Mouse (Mus musculus) thymus, postnatal 4 days (tissue): Measurements from ENCODE around the gene Hnrnpdl.

Source experiments
- DNase-seq: peaks from one replicate; pipeline ENCODE4 v3.0.0; 2021

Hnrnpdl gene

DNA sequence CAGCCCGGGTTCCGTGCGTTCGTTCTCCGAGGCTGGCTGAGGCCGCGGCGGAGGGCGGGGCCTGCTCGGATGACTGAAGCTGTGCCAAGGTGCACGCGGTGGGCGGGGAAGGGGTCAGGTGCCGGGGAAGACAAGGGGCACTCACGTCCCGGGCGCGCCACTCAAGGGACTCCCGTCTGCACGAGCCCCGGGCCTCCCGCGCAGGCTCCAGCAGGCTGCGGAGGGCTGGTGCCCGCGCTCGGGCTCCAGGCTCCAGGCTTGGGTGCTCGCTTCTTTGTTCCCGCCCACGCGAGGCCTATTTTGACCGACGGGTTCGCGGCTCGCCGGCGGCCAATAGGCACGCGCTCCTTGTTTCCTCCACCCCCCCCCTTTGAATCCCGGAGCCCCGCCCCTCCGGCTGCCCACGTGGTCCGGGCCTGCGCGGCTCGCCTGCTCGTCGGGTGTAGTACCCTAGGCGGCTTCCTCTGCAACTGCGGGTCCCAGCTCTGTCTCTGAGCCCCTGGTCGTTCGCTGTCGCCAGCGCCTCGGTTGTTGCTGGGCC lies at the start of gene Hnrnpdl, which contains the start of gene Enoph1:
Gene Hnrnpdl, minus strand, starts transcription at position 63 of the 541 bp plus-strand sequence.
Gene Enoph1, plus strand, starts transcription at position 384 of the 541 bp plus-strand sequence.
- DNase-seq = peak; percentile 97

DNA sequence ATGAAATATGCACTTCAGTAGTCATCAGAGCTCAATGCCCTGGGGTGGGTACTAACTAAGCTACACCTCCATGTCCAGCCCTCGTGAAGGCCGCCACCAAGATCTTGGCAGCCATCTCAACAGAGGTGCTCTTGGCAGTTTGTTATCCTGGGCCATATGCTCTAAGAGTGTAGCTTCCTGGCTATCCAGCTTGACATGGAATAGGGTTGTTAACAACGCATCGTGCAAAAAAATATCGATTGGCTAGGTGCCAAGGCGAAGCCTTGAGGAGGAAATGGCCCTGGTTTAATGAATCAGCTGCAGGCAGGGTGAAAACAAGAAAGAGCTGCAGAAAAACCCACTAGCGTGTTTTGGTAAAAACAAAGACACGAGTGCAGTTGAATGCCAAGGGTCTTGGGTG lies 45.6 kb upstream of the Hnrnpdl start:
- no peak for DNase-seq

DNA sequence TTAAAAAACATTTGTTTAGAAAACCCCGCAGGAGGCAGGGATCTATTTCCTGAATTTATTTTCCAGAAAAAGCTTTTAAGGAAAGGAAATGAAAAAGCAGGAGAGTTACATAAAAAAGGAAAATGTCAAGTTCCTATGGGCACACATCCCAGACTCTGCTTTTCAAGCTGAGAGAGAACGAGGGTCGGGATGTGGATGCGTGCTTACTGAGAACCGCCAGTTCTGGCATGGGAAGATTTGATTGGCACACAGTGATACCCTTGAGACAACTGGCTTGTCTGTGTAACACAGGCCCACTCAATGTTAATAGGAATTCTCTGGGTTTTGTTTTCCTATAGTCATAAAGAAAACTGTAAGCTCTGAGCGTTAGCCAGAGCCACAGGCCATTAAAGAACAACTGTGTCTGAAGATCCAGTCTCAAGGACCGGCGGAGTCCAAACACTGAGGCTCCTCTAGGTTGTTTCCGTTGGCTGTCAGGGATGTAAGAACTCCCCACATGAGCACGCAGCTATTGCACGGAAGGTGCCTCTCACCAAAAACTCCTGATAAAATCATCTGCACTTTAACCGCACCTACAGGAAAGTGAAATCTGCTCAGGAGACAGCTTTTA lies 44.6 kb upstream of the Hnrnpdl start:
- no peak for DNase-seq

DNA sequence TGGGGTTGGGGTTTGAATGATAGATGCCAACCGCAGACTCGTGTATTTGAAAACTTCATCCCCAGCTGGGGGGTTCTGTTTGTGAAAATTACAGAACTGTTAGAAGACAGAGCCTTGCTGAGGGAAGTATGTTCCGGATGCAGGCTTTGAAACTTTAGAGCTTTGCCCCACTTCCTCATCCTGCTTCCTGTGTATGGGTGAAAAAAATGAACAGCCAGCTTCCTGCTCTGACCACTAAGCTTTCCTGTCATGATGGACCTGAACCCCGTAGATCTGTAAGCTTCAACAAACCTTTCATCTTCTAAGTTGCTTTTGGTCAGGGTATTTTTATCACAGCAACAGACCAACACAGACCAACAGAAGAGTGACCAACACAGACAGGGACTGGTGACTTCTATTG lies 42.5 kb upstream of the Hnrnpdl start:
- no peak for DNase-seq

DNA sequence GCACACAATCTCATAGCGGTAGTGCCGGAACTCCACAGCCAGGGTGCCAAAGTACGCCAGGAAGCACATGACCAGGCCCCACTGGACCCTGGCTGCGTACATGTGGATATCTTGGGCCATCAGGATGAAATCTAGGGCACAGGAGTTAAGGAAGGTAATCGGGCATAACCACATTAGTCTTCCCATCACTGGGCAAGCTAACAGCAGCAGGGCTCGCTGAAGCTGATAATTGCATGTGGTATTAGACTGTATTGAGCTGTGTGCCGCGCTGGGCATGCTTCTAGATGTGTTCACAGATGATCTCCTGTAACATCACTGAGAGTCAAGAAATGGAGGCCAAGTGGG lies 40.4 kb upstream of the Hnrnpdl start:
- DNase-seq = no peak

DNA sequence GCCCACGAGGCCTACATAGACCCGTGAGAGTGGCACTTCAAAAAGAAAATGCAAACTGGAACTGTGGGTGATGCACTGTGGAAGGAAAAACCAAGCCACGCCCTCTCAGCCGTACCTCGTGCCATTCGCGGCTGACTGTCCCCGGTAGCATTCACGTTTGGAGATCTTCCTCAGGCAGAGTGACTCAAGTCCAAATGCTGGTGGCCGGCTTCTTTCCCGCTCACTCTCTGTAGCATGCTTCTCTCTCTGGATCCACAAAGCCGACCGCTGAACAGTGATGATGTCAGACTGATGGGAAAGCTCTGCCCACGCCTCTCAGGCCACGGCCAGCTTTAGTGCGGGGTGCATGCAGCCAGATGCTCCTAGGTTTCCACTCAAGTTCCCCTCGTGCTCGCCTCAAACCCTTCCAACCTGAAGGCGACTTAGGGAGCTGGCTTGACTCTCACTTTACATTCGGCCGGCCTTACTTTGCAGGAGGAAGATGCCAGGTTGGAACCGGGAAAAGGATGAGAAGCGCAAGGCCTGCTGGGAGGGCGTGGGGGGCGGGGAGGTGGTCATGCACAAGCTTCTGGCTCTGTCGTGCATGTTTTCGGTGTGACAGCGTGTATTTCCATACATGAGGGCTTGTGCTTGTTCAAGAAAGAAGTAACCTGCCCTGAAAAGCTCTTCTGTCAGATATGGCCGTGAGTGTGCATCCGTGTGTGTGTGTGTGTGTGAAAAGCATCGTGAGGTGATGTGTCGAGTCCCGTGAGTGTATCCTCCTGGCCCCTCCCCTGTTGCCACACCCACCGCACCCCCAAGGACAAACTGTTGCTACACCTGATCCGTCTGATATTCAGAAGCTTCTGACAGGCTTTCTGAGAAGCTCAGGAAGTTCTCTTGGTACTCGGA lies 39.8 kb upstream of the Hnrnpdl start:
- DNase-seq = peak; percentile 40

DNA sequence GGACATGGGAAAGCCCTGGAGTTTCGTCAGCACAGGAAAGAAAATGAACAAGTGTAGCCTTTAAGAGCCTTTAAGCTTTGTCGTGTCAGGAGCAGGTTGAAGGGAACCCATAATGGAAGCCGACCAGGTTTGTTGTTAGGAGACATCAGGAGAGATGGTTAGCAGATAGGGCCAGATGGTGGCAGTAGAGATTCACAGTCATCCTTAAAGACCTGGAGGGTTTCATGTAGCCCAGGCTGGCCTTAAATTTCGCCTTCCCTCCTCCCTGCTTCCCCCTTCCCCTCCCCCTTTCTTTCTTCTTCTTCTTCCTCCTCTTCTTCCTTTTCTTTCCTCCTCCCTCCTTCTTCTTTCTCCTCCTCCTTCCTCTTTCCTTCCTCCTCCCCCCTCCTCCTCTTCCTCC lies 35.1 kb upstream of the Hnrnpdl start:
- DNase-seq = peak; percentile 26

DNA sequence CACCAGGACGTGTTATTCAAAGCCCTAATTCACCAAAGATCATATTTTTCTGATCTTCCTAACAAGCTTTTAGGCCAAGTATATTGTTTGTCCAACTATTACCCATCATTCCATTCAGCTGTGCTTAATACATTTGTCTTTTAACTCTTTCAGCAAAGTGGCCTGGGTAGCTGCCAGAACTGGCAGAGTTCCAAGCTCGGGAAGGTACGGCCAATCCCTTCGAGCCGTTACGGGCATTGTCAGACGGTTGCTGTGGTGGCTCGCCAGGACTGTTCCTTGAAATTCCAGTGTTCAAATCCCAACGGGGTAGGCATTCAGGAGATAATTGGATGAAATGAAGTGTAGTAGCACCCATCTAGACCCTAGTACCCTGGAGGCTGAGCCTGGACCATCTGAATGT lies 33.1 kb upstream of the Hnrnpdl start:
- no peak for DNase-seq

DNA sequence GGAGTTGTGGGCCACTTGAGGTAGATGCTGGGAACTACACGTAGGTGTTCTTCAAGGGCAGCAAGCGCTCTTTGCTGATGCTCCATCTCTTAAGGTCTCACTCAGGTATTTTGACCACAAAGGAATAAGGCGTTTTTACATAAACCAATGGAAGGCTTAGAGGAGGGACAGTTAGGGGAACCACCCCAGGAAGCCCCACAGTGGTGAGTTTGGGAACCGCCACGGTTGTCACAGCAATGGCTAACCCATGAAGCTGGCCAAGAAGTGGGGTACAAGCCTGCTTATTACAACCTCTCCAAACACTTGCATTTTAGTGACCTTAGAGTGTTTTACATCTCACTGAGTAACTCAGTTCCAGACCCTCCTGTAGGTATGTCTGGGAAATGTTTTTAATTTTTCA lies 32.1 kb upstream of the Hnrnpdl start:
- peak; percentile 55 for DNase-seq

DNA sequence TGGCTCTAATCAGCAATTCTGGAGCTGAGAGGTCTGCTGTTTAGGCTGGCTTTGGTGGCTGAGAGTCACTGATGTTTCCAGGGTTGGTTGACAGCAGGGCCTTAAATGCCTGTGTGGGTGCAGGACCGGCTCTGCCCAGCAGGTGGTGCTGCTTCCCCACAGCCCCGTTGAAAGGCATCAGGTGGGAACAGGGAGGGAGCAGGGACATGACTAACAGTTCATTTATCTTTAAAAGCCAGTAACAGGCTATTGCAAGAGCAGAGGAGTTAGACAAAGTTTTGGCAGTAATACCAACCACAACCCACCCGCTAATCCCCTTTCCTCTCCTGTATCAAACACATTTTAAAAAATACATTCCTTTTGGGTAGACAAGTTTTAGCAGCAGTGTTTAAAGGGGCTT lies 30.8 kb upstream of the Hnrnpdl start:
- DNase-seq = peak; percentile 90

DNA sequence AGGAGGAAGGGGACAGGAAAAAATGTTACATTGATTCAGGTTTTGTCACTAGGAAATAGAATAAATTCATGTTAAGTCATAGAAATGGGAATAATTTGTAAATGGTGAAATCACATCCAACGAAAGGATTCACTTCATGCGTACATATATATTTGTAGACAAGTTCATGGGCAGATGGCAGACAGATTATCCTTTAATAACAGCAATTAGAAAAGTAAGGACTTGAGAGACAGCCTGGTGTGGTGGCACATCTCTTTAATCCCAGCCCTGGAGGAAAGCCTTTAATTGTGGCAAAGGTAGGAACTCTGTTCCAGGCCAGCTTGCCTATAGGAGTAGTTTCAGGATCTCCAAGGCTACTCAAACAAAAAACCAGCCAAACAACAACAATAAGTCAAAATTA lies 30.1 kb upstream of the Hnrnpdl start:
- DNase-seq = no peak

DNA sequence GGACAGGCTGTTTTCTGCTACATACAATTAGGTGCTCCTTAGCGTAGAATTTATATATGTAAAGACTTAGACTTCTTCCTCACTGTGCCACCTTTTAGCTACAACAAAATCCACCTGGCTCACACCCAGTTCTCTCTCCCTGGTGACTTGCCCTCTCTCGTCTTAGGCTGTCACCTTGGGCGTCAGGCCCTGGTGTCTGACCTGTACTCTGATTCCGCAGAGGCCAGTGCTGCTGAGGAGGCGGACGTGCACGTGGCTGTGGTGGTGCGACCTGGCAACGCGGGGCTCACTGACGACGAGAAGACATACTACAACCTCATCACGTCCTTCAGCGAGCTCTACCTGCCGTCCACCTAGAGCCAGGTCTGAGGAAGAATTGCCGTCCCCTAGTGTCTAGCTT lies 28.1 kb upstream of the Hnrnpdl start:
- no peak for DNase-seq

DNA sequence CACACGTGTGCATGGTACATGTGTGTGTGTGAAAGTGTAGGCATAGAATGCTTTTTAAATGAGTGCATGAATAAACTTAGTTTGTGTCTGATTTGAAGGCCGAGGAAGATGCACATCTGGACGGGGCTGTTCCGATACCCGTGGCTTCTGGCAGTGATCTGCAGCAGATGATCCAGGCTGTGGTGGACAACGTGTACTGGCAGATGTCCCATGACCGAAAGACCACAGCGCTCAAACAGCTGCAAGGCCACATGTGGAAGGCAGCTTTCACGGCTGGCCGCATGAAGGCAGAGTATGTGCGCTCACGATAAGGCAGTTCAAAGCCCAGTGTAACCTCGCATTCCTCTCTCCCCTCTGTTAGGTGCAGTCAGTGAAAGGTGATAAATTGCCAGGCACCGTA lies 21.4 kb upstream of the Hnrnpdl start:
- no peak for DNase-seq

DNA sequence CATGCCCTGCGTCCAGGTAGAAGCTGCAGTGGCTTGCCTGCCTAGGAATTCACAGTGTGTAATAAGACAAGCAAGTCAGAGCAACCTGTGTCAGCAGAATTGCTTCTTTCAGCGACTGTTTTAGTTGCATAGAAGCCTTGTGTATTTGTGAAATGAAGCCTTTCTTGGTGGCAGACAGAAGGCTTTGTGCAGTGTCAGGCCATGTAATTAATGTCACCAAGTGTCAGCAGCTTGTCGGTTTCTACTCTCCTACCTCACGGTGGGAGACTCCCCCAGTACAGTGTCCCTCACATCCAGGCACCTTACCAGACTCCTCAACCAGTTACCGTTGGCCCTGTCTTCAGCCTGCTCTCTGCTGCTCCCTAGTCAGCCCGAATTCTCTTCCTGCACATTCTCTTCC lies 19.9 kb upstream of the Hnrnpdl start:
- no peak for DNase-seq

DNA sequence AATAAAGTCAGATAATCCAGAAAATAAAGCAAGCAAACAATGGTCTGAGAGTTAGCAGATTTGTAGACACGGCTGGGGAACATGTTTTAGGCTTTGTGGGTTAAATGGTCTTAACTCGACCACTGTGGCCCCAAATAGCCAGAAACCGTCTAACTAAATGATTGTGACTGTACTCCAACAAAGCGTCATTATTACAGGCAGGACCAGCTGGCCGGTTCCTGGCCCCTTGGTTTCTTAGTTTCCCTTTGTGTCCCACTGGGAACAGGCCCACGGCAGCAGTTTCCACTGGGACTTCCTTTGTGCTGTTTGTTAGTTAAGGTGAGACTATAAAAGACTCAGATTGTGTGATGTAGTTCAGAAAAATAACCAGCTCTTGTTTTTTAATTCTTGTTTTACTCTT lies 19.3 kb upstream of the Hnrnpdl start:
- DNase-seq = no peak

DNA sequence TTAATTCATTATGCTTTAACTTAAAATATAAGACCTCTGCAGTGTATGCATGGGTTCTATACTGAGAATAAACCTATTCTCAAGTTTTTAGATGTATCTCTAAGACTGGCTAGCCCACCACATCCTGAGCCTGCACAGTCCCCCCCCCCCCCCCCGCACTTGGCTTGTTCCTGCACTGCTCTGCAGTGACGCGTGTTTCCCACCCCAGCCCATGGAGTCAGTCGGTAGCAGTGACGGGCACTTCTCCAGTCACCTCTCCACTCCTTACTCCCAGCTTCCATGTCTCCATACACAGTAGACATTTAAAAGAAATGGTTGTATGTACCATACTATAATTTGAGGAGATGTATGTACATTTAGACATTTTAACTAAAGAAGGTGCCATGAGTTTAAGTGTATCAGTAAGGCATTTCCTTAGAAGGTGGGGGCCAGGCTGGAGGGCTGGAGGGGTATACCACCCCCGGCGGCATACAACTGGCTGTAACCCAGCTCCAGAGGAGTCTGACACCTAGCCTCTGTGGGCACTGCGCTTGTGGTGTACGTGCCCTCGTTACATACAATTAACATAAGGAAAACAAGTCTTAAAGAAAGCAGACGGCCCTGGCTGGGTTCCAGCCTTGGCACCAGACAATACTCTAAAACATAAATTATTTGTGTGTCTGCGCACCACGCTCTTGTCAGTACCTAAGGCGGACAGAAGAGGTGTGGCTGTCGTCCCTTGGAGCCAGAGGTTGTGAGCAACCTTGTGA lies 18.2 kb upstream of the Hnrnpdl start:
- no peak for DNase-seq

DNA sequence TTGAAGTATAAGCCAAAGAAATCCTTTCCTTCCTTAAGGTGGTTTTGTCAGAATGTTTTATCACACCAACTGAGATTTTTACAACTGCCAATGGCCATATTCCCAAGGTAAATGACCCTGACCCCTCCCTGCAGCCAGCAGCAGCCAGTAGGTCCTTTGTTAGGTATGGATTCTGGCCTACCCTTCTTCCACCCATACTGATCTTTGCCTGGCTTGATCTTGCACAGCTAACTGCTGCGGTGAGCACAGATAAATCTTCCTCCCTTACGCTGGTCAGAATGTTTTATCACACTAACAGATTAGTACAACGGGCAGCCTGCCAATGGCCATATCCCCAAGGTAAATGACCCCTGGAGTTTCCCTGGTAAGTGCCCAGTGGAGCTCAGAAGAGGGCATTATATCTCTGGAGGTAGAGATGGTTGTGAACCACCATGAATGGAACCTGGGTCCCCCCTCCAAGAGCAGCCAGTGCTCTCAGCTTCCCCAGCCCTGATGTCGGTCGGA lies 16.5 kb upstream of the Hnrnpdl start:
- no peak for DNase-seq

DNA sequence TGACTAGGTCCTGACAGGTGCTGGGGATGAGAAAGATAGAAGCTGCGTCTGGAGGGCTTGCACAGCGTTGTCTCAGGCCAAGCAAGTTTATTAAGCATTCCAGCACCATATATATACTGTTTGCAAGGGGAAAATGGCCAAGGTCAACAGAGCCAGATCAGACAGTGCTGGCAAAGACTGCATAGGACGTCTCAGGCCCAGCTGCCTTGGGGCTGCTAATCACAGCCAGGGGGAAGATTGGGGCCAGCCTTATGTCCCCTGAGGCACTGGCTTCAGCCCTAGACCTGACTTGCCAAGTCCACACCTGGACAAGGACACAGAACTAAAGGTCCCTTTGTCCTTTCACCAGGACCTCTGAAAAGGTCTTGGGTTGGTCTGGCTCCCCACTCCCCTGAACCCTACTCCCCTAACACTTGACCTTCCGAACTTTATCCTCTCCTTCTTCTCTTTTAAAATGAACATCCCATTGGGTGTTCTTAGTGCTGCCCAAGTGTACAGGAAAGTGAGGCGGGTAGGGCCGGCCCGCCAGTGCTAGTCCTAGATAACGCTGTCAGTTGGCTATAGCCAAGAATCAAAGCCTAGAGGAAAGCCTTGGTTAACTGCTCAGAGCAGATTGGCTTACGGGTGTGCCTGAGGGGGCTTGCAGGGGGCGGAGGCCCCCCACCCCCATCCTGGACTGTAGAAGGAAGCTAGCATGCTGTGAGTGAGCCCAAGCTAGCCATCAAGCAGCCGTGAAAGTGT lies 15.5 kb upstream of the Hnrnpdl start:
- no peak for DNase-seq

DNA sequence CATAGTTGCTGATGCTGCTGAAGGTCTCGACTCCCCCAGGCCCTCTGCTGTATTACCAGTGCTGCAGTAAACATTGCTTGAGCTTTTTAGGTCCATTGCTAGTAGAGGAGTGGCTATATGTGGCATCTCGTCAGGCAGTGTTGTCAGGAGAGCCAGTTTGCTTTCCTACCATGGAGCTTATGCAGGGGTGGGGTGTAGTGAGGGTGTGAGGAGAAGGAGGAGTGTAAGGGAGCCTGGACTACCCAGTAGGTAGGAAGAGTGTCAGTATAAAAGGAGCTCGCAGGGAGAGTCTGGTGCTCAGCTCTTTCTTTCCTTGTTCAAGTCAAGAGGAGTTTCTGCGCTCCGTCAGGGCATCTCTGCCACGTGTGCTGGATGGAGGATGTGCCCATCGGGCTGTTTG lies 13.3 kb upstream of the Hnrnpdl start:
- no peak for DNase-seq

DNA sequence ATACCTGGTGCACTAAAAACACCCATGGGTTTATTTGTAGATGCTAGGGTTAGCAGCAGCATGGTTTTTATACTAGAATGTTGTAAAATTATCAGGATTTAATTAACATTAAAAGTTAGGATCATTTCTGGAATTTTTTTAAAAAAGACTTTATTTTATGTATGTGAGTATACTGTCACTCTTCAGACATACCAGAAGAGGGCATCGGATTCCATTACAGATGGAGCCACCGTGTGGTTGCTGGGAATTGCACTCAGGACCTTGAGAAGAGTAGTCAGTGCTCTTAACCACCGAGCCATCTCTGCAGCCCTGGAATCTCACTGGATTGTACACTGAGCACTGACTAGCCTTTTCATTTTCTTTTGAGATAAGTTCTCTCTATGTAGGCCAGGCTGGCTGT lies 10.4 kb upstream of the Hnrnpdl start:
- DNase-seq = no peak

DNA sequence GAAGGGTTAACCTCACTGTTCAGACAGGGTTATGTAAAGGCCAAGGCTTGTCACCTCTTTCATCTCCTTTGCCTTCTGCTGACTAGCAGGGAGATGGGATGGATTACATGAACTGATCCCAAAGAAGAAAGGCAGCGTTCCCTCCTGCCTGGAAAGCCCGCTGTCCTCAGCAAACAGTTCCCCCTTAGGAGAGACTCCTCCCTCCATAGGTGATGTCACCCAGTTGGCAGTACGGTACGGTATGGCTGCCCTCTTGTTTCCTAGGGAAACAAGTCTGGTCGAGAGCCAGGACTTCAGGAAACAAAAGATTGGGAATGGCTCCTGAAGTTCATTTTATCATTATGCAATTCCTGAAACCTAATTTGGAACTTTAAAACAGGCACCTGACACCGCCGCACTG lies 8.4 kb upstream of the Hnrnpdl start:
- DNase-seq = no peak

DNA sequence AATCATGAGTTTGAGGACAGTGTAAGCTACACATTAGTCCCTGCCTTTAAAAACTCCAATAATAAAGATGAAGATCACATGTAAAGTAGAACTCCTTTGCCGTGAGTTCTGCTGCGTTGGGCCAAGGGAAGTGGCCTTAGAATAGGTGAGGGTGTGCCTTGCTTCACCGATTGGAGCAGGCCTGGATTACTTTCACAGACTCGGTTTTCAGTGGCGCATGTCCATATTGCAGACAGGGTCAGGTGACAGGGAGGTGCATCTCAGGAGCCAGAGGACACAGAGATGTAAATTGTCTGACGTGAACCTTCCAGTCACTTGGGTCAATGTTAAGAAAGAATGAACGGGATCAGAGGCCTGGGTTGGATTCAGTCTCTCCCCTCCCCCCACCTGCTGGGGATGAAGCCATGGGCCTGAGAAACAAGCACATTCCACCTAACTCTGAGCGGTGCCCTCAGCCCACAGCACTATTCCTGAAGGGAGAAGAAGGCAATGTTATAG lies 7.7 kb upstream of the Hnrnpdl start:
- no peak for DNase-seq

DNA sequence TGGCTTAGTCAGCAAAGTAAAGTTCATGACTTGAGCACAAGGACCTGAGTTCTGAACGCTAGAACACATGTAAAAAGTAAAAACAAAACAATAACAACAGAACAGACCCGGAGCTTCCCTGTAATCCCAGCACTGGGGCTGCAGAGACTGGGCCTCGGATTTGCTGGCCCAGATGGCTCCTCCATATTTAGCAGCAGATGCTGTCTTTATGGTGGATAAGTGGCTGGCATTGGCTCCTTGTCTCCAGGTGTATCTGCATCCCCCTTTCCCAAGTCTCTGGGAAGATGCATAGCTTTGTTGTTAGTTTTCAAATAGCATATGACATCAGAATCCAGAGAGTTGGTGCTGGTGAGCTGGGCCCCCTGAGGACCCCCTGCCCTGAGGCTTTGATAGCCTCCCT lies 6.6 kb upstream of the Hnrnpdl start:
- DNase-seq = no peak
